Mouse (Mus musculus): ENCODE measurements around the gene Itgb3bp. TPM values are rescaled to one million over a fixed set of nuclear protein-coding genes. Genes with fewer than 3 reads are reported as not detected.

Gene Itgb3bp
- polyA plus RNA-seq (2017; shearing (Covaris generic)), result 10 to 100 TPM; 17.0 to 23.0 TPM

DNA sequence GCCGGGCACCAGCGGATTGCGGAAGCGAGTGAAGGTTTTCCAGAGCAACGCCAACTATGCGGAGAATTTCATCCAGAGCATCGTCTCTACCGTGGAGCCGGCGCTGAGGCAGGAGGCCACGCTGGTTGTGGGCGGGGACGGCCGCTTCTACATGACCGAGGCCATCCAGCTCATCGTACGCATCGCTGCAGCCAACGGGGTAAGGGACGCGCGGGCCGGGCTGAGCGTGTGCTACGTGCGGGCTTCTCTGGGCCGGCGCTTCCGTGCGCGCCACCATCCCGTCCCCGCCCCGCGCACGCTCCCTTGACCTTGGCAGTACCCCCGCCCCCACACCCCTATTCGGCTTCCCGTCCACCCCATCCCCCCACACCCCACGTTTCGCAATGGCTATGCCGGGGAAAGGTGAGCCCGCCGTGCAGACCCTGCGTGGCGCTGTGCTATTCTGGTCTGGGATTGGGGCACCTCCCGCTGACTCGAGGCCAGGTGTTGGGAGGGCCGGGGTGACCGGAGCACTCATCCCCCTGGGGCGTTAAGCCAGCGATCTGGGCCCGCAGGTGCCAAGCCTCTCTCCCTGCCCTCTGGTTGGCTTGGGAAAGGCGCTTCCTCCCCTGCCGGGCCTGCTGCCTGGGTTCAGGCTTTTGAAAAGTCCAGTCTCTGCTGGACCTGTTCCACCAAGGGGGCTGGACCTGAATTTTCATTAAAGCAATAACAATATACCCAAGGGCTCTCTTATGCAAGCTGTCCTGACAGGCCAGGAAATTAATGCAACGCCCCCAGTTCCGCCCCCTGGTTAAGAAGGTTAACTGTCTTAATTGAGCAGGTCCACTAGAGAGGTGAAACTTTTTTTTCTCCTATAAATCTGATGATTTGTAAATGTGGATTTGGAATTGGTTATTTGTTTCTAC lies at the start of gene Itgb3bp:
TSS of gene Itgb3bp (minus strand) at position 201 of the 905 bp plus-strand sequence.

DNA sequence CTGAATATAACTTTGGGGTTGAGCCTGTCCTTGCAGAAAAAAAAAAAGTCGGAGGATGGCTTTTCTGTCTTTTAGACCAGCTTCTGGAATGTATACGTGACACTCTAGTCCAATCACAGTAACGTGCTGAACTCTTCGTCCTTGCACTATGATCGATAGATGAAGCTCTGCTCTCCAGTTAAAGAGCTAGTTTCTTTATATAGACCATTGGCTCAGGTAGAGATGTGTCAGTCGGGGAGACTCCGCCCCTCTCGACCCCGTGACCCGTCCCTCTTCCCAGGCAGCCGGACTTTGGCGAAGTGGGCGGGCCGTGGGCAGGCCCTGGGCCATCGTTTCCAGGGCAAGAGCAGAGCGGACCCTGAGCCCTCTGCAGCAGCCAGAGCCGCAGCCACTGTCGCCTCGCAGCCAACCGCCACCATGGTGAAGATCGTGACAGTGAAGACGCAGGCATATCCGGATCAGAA lies 432 bp downstream of the Itgb3bp start, which contains the start of gene Pgm1:
TSS of gene Pgm1 (plus strand) at position 266 of the 464 bp plus-strand sequence.

DNA sequence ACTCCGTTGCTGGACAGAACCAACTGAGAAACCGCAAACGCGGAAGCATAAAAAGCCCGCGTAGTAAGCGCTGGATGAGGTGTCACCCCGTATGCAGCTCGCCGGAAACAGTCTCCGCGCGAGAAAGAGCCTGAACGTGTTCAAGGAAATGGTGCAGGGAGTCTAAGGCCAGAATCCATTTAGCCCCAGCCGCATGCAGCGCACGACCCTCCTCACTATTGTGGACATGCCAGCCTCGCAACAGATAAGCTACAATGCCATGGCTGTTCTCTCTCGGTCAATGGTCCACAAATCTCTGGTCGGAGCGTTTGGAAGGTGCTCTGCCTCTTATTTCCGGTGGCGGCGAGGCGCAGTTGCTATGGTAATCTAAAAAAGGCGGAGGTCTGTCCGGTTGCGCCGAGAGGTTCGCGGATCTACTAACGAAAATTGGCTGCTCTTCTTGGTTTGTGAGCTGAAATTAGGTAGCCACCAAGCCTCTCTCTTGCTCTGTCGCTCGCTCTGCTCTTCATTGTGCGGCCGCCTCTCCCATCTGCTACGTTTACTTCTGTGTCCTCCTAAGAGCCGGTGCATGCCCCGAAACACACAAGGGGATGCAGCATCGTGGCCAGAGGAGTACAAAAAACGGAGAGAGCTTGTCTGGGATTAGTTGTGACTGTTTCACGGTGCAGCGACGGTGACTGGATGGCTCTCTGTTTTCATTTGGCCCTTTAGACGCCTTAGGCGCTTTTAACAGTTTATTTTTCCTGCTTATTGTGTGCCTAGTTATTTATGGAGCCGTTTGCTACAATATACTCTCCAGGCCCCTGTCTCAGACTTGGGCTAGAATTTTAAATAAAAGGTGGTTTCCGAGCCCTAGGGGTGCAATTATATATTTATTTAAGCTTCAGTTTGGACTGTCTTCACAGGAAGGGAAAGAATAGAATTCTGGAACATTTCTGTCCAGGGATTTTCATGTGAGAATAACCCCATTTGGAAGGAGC lies 100.2 kb downstream of the Itgb3bp start, which contains the start of gene Efcab7:
TSS of gene Efcab7 (plus strand) at position 105 of the 980 bp plus-strand sequence.

Other genes with a start within 250 kb of the Itgb3bp start
- gene Alg6, start 214.1 kb downstream of the Itgb3bp start, polyA plus RNA-seq (2017; shearing (Covaris generic)), result 1 to 10 TPM; 5.1 to 5.6 TPM
- 1 to 10 TPM; 3.7 to 4.5 TPM for gene Efcab7, start 100.6 kb downstream of the Itgb3bp start, polyA plus RNA-seq (2017; shearing (Covaris generic))
- 10 to 100 TPM; 46.7 to 47.7 TPM for gene Pgm1, start 399 bp downstream of the Itgb3bp start, polyA plus RNA-seq (2017; shearing (Covaris generic))
- gene Ror1, start 166.0 kb upstream of the Itgb3bp start, polyA plus RNA-seq (2017; shearing (Covaris generic)), result not detected